ENCODE assay signal across 13 mouse cellular contexts in genomic region chr4:145836300-145836862, GRCm38 (mm10). TPM values are rescaled to one million over a fixed set of nuclear protein-coding genes. Genes with fewer than 3 reads are reported as not detected.
A peak's percentile ranks its signal among the peaks of the same experiment; 100 is the strongest.
DNase-seq lines count a peak whose midpoint lies in the region; ATAC-seq lines count a peak whose summit lies in the region.
"Not testable (repeated sequence)": the region's sequence is repeated elsewhere in the genome, so short reads cannot be mapped to it uniquely, and the experiment has no call there.
"Had no signal": no experiment of that assay in that cellular context is flagged by ENCODE, and none has a peak within 500 bp of the region (broad histone marks: within the 10 kb centered on the region; RNA-seq: fewer than 3 reads in every experiment).

No protein-coding gene starts in this region.

- not testable (repeated sequence) for H3K27me3 ChIP-seq in heart, embryonic 12.5 days (replicated peaks); hindbrain, embryonic 15.5 days; limb, embryonic 11.5 days (ENCODE audit: control insufficient read depth, insufficient read depth, low read length); liver, embryonic 16.5 days (ENCODE audit: control insufficient read depth, insufficient read depth, low read depth, low read length); midbrain, embryonic 15.5 days (replicated peaks); stomach, embryonic 14.5 days (ENCODE audit: control insufficient read depth, insufficient read depth, low read length)

- not testable (repeated sequence) for H3K36me3 ChIP-seq in heart, embryonic 12.5 days; hindbrain, embryonic 15.5 days; limb, embryonic 11.5 days (ENCODE audit: control insufficient read depth, insufficient read depth, low read length); liver, embryonic 16.5 days (ENCODE audit: control insufficient read depth, insufficient read depth); midbrain, embryonic 15.5 days (replicated peaks); stomach, embryonic 14.5 days (ENCODE audit: control insufficient read depth, insufficient read depth, low read length)

- DNase-seq in limb, embryonic 11.5 days (ENCODE audit: low spot score), result not testable (repeated sequence)

- H3K9me3 ChIP-seq in heart, embryonic 12.5 days (replicated peaks), result peaks cover 11% of the 10 kb centered on the region
- not testable (repeated sequence) for H3K9me3 ChIP-seq in hindbrain, embryonic 15.5 days; limb, embryonic 11.5 days (ENCODE audit: control insufficient read depth, low read length); liver, embryonic 16.5 days (replicated peaks; ENCODE audit: control insufficient read depth, low read length); midbrain, embryonic 15.5 days; stomach, embryonic 14.5 days (ENCODE audit: control insufficient read depth, low read depth, low read length)

- ATAC-seq in erythroblast, adult 5-6 weeks (replicated peaks; ENCODE audit: low FRiP score, poor library complexity, severe bottlenecking), result peak; percentile 64; the same call in 1 of the 2 replicates
- ATAC-seq in heart, embryonic 12.5 days (ENCODE audit: insufficient number of reproducible peaks, low FRiP score), result peak; percentile 27
- peak; percentile 71 for ATAC-seq in hindbrain, embryonic 15.5 days (ENCODE audit: low FRiP score, low read depth)
- peak; percentile 41; the same call in 1 of the 2 replicates for ATAC-seq in limb, embryonic 11.5 days (ENCODE audit: insufficient number of reproducible peaks, low FRiP score, low TSS enrichment, low read depth)
- ATAC-seq in liver, embryonic 16.5 days (ENCODE audit: low read depth), result peak; percentile 11; the same call in 1 of the 2 replicates
- ATAC-seq in midbrain, embryonic 15.5 days (replicated peaks), result peak; percentile 56
- peak; percentile 31; the same call in 1 of the 2 replicates for ATAC-seq in stomach, embryonic 14.5 days (ENCODE audit: insufficient number of reproducible peaks, insufficient read depth, low FRiP score, low read depth)

- not testable (repeated sequence) for H3K4me3 ChIP-seq in heart, embryonic 12.5 days; hindbrain, embryonic 15.5 days; limb, embryonic 11.5 days (ENCODE audit: low read depth, low read length); liver, embryonic 16.5 days (ENCODE audit: low read depth, low read length); midbrain, embryonic 15.5 days; stomach, embryonic 14.5 days (ENCODE audit: low read depth, low read length)

- H3K9ac ChIP-seq in heart, embryonic 12.5 days; hindbrain, embryonic 15.5 days; limb, embryonic 11.5 days (ENCODE audit: low read length); liver, embryonic 16.5 days (ENCODE audit: low read depth, low read length); midbrain, embryonic 15.5 days; stomach, embryonic 14.5 days (replicated peaks; ENCODE audit: low read depth, low read length): not testable (repeated sequence)

- not testable (repeated sequence) for H3K4me2 ChIP-seq in heart, embryonic 12.5 days; hindbrain, embryonic 15.5 days; limb, embryonic 11.5 days (ENCODE audit: low read depth, severe bottlenecking); liver, embryonic 16.5 days (ENCODE audit: low read depth, low read length); midbrain, embryonic 15.5 days; stomach, embryonic 14.5 days (replicated peaks; ENCODE audit: low read depth, low read length)

- H3K4me1 ChIP-seq in heart, embryonic 12.5 days (replicated peaks); hindbrain, embryonic 15.5 days (replicated peaks); limb, embryonic 11.5 days (ENCODE audit: control insufficient read depth, insufficient read depth, low read length); liver, embryonic 16.5 days (ENCODE audit: control insufficient read depth, low read depth, low read length); midbrain, embryonic 15.5 days; stomach, embryonic 14.5 days (ENCODE audit: control insufficient read depth, insufficient read depth, low read length): not testable (repeated sequence)

- 86% methylated on average over 10 of the region's 18 CpGs for WGBS in heart, embryonic 12.5 days
- 88% methylated on average over 10 of the region's 18 CpGs for WGBS in hindbrain, embryonic 15.5 days
- 81% methylated on average over 9 of the region's 18 CpGs for WGBS in limb, embryonic 11.5 days
- 76% methylated on average over 7 of the region's 18 CpGs for WGBS in liver, embryonic 16.5 days (ENCODE audit: insufficient replicate concordance)
- WGBS in midbrain, embryonic 15.5 days, result 85% methylated on average over 17 of the region's 18 CpGs
- 78% methylated on average over 9 of the region's 18 CpGs for WGBS in stomach, embryonic 14.5 days

- not testable (repeated sequence) for H3K27ac ChIP-seq in heart, embryonic 12.5 days (ENCODE audit: poor library complexity, severe bottlenecking); hindbrain, embryonic 15.5 days (replicated peaks); limb, embryonic 11.5 days (replicated peaks; ENCODE audit: low read depth, low read length); liver, embryonic 16.5 days (ENCODE audit: low read length); midbrain, embryonic 15.5 days; stomach, embryonic 14.5 days (ENCODE audit: low read length)

RNA-seq across cellular contexts. Expression of gene Zfp986, which starts 32.2 kb away (rescaled TPM):
- not detected in 2 replicates for total RNA-seq in erythroblast, adult 5-6 weeks (2015; ENCODE audit: low replicate concordance)
- total RNA-seq in erythroblast, adult 5-6 weeks (2017; ENCODE audit: low replicate concordance), result not detected in 2 replicates
- polyA plus RNA-seq in heart, embryonic 12.5 days (2016; fragmentation: Nextera tagmentation; extraction: Ambion mirVana), result not detected in 2 replicates
- not detected in 2 replicates for polyA plus RNA-seq in hindbrain, embryonic 15.5 days (2015; fragmentation: Nextera tagmentation; extraction: Ambion mirVana)
- polyA plus RNA-seq in limb, embryonic 11.5 days (2014; fragmentation: Nextera tagmentation; extraction: Ambion mirVana), result not detected in 2 replicates
- not detected in 2 replicates for polyA plus RNA-seq in liver, embryonic 16.5 days (2015; fragmentation: Nextera tagmentation; extraction: Ambion mirVana)
- not detected in 2 replicates for polyA plus RNA-seq in midbrain, embryonic 15.5 days (2015; fragmentation: Nextera tagmentation; extraction: Ambion mirVana)
- not detected in 2 replicates for polyA plus RNA-seq in stomach, embryonic 14.5 days (2014; fragmentation: Nextera tagmentation; extraction: Ambion mirVana)
- total RNA-seq: adrenal gland, postnatal 10 days; heart, adult 18-20 months; MEL had no signal
- polyA plus RNA-seq: hindbrain, embryonic 10.5 days; kidney, embryonic 16.5 days; small intestine, adult 2 months had no signal

Comparison
In these comparisons a context has a peak if more than half of its experiments do, and no peak if none do; other contexts are left out.
1. ATAC-seq: peak in every context shown above with its lines; median percentile 71 in hindbrain, embryonic 15.5 days; 64 in erythroblast, adult 5-6 weeks; 56 in midbrain, embryonic 15.5 days; 41 in limb, embryonic 11.5 days; 31 in stomach, embryonic 14.5 days; 27 in heart, embryonic 12.5 days; 11 in liver, embryonic 16.5 days.